Mouse (Mus musculus) MEL (cell line): Measurements from ENCODE around the gene Frrs1. TPM values are rescaled to one million over a fixed set of nuclear protein-coding genes. Genes with fewer than 3 reads are reported as not detected.

Experiments used
- DNase-seq: peaks from one replicate; pipeline ENCODE4 v3.0.0; 2011; ENCODE audit warnings: low read depth, low spot score
- H3K27ac ChIP-seq: 2 replicates; pipeline ENCODE4 v1.5.1; 2012; ENCODE audit warnings: low read depth, mild to moderate bottlenecking, control low read depth, low read length, moderate library complexity; ENCODE audit not compliant: control insufficient read depth
- H3K27me3 ChIP-seq, 2 experiments: fragments of 150-350 bp in 1 of 2; sonication (generic) in 1 of 2; 2 replicates each; pipeline ENCODE4 v1.6.1; 2012; ENCODE audit warnings: low read length in 2 of 2, mild to moderate bottlenecking in 2 of 2, improper control_type of control experiment in 1 of 2, moderate library complexity in 1 of 2; ENCODE audit not compliant: insufficient read depth in 2 of 2, control insufficient read depth in 1 of 2
- H3K36me3 ChIP-seq, 2 experiments: 2 replicates each; pipeline ENCODE4 v1.6.1; 2012 to 2014; ENCODE audit warnings: low read length in 2 of 2, improper control_type of control experiment in 1 of 2, inconsistent platforms in 1 of 2, mild to moderate bottlenecking in 1 of 2; ENCODE audit not compliant: insufficient read depth in 2 of 2, control insufficient read depth in 1 of 2
- H3K4me1 ChIP-seq, 2 experiments: fragments of 150-350 bp in 1 of 2; sonication (generic) in 1 of 2; 2 replicates each; pipeline ENCODE4 v1.6.1; 2012; ENCODE audit warnings: low read length in 2 of 2, improper control_type of control experiment in 1 of 2, mild to moderate bottlenecking in 1 of 2; ENCODE audit not compliant: insufficient read depth in 2 of 2, control insufficient read depth in 1 of 2
- H3K4me3 ChIP-seq, 2 experiments: fragments of 150-350 bp in 1 of 2; sonication (generic) in 1 of 2; 2 replicates each; pipeline ENCODE4 v1.5.1; 2012; ENCODE audit warnings: low read depth in 2 of 2, low read length in 2 of 2, mild to moderate bottlenecking in 2 of 2, moderate library complexity in 2 of 2, control low read depth in 1 of 2, improper control_type of control experiment in 1 of 2; ENCODE audit not compliant: control insufficient read depth in 1 of 2, insufficient read depth in 1 of 2
- H3K79me2 ChIP-seq: 2 replicates; pipeline ENCODE4 v1.6.1; 2012; ENCODE audit warnings: mild to moderate bottlenecking, low read length, moderate library complexity; ENCODE audit not compliant: control insufficient read depth, poor library complexity, insufficient read depth
- H3K9ac ChIP-seq: 2 replicates; pipeline ENCODE4 v1.6.1; 2012; ENCODE audit warnings: low read depth, mild to moderate bottlenecking, control low read depth, low read length, moderate library complexity; ENCODE audit not compliant: control insufficient read depth, poor library complexity, severe bottlenecking
- H3K9me3 ChIP-seq: fragments of 150-350 bp; sonication (generic); replicated peaks from 2 replicates; pipeline ENCODE4 v1.6.1; 2012; ENCODE audit warnings: mild to moderate bottlenecking, low read length, improper control_type of control experiment, moderate library complexity; ENCODE audit not compliant: insufficient read depth
- BHLHE40 ChIP-seq: IDR thresholded peaks from 2 replicates; pipeline ENCODE4 v1.6.1; 2012; ENCODE audit warnings: low read depth, mild to moderate bottlenecking, inconsistent platforms, low read length, improper control_type of control experiment, borderline replicate concordance
- CHD2 ChIP-seq: IDR thresholded peaks from 2 replicates; pipeline ENCODE4 v1.6.1; 2011; ENCODE audit warnings: low read length, improper control_type of control experiment
- GATA1 ChIP-seq: IDR thresholded peaks from 2 replicates; pipeline ENCODE4 v1.6.1; 2011; ENCODE audit warnings: low read depth, low read length, improper control_type of control experiment
- HCFC1 ChIP-seq: IDR thresholded peaks from 2 replicates; pipeline ENCODE4 v1.6.1; 2012; ENCODE audit warnings: low read depth, mild to moderate bottlenecking, inconsistent platforms, low read length, improper control_type of control experiment, moderate library complexity
- JUND ChIP-seq: IDR thresholded peaks from 2 replicates; pipeline ENCODE4 v1.6.1; 2011; ENCODE audit warnings: low read depth, mild to moderate bottlenecking, improper control_type of control experiment, low read length
- KAT2A ChIP-seq: conservative IDR thresholded peaks from 2 replicates; pipeline ENCODE4 v1.6.1; 2012; ENCODE audit warnings: low read depth, low read length, improper control_type of control experiment, inconsistent platforms
- MAZ ChIP-seq: IDR thresholded peaks from 2 replicates; pipeline ENCODE4 v1.6.1; 2012; ENCODE audit warnings: low read depth, mild to moderate bottlenecking, inconsistent platforms, low read length, improper control_type of control experiment
- MEF2A ChIP-seq: IDR thresholded peaks from 2 replicates; pipeline ENCODE4 v1.6.1; 2014; ENCODE audit warnings: low read depth, mild to moderate bottlenecking, inconsistent platforms, low read length, improper control_type of control experiment; ENCODE audit not compliant: poor library complexity, insufficient replicate concordance, severe bottlenecking; ENCODE audit errors: extremely low read depth
- MYB ChIP-seq: IDR thresholded peaks from 2 replicates; pipeline ENCODE4 v1.6.1; 2011; ENCODE audit warnings: mild to moderate bottlenecking, low read depth, low read length, improper control_type of control experiment
- NELFE ChIP-seq: IDR thresholded peaks from 2 replicates; pipeline ENCODE4 v1.6.1; 2011; ENCODE audit warnings: low read depth, low read length, improper control_type of control experiment
- POLR2AphosphoS5 ChIP-seq: IDR thresholded peaks from 2 replicates; pipeline ENCODE4 v1.6.1; 2012; ENCODE audit warnings: low read depth, borderline replicate concordance, mild to moderate bottlenecking, inconsistent platforms, low read length, moderate library complexity, mixed read lengths
- RAD21 ChIP-seq: IDR thresholded peaks from 2 replicates; pipeline ENCODE4 v1.6.1; 2011; ENCODE audit warnings: mild to moderate bottlenecking, low read depth, low read length, improper control_type of control experiment
- TAL1 ChIP-seq: IDR thresholded peaks from 2 replicates; pipeline ENCODE4 v1.6.1; 2012; ENCODE audit warnings: mild to moderate bottlenecking, inconsistent platforms, low read length, moderate library complexity, mixed read lengths
- TCF12 ChIP-seq: IDR thresholded peaks from 2 replicates; pipeline ENCODE4 v1.6.1; 2014; ENCODE audit warnings: low read depth, mild to moderate bottlenecking, inconsistent platforms, low read length, improper control_type of control experiment, moderate library complexity
- ZC3H11A ChIP-seq: IDR thresholded peaks from 2 replicates; pipeline ENCODE4 v1.6.1; 2012; ENCODE audit warnings: low read depth, mild to moderate bottlenecking, inconsistent platforms, low read length, improper control_type of control experiment
- ZKSCAN1 ChIP-seq: IDR thresholded peaks from 2 replicates; pipeline ENCODE4 v1.6.1; 2012; ENCODE audit warnings: low read depth, mild to moderate bottlenecking, inconsistent platforms, low read length, improper control_type of control experiment, moderate library complexity
- polyA plus RNA-seq, 2 experiments: library from polyadenylated mRNA; stranded (reverse) in 1 of 2; unstranded in 1 of 2; fragments of >175 nt in 1 of 2; fragments of >200 nt in 1 of 2; gene quantifications; 2 replicates each; pipeline versions ENCODE4 v1.2.1 to v1.2.4; 2012; ENCODE audit warnings: low replicate concordance in 2 of 2, low read depth in 1 of 2; ENCODE audit not compliant: insufficient read length in 2 of 2, insufficient read depth in 1 of 2, missing spikeins in 1 of 2
- total RNA-seq: library from RNA; depleted of rRNA; stranded (reverse); fragments of 300-350 nt; gene quantifications from 2 replicates; pipeline ENCODE4 v1.2.3, GENCODE M21; 2012

Frrs1 gene
- total and polyA plus RNA-seq, 3 experiments: 78.5 to 625 (median 84.6) TPM

DNA sequence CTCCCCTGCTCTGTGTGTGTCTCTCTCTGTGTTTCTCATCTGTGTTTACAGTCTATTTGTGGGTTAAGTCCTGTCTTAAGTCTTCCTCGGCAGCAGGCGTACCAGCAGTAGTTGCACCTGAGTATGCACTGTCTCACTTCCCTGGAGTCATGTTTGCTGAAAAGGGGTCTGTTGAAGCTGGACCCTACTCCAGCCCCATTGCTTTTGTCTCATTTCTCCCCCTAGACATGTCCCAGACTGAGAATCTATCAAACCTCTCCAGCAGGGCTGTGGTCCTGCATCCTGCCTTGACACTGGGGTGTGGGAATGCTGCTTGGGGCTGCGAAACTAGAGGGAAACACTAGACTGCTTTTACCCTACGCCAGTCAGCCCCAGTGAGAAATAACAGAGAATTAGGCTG is 25.8 kb upstream of the Frrs1 start:
- Histone ChIP-seq H3K4me1 (no peaks in the 10 kb centered on the region; a peak in 1 of 4 replicates), H3K27ac (no peak overlapping the region), H3K9me3 (no peaks in the 10 kb centered on the region), H3K79me2 (no peaks in the 10 kb centered on the region), H3K27me3 (no peaks in the 10 kb centered on the region), H3K9ac (no peak overlapping the region), H3K4me3 (no peak overlapping the region), H3K36me3 (peaks cover 0 to 2% of the 10 kb centered on the region in 2 experiments; a peak in 1 of 4 replicates)
- no peak for DNase-seq
- TF ChIP-seq MYB (no peak), RAD21 (no peak), ZC3H11A (no peak), MAZ (no peak), BHLHE40 (no peak), POLR2AphosphoS5 (no peak), KAT2A (no peak), MEF2A (no peak), HCFC1 (no peak), JUND (no peak), CHD2 (no peak), GATA1 (no peak), ZKSCAN1 (no peak)

DNA sequence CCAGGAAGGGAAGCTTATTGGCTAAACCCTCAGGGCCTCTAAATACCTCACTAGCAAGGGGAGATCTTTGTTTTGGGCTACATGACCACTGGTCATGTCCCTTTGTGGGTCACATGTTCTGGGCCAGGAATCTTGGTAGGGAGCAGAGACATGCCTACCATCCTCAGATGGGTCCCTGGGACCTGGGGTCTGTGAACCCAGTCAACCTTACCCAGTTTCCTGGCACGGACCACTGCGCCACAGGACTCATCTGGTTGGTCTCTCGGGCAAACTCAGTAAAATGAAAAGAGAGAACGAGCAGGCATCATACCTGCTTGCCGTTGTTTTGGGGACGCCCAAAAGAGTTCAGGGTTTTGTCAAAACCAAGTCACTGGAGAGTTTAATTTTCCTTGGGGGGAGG is 25.0 kb upstream of the Frrs1 start:
- Histone ChIP-seq H3K4me1 (no peaks in the 10 kb centered on the region; a peak in 1 of 4 replicates), H3K4me3 (no peak overlapping the region), H3K9me3 (no peaks in the 10 kb centered on the region), H3K36me3 (peaks cover 0 to 2% of the 10 kb centered on the region in 2 experiments; a peak in 1 of 4 replicates), H3K79me2 (no peaks in the 10 kb centered on the region), H3K27me3 (no peaks in the 10 kb centered on the region), H3K9ac (no peak overlapping the region), H3K27ac (no peak overlapping the region)
- DNase-seq: no peak
- TF ChIP-seq ZKSCAN1 (no peak), JUND (no peak), TAL1 (no peak), NELFE (no peak), TCF12 (no peak), ZC3H11A (no peak)
